Mouse (Mus musculus) heart, postnatal 0 days (tissue): ENCODE measurements around the gene Helz. TPM values are rescaled to one million over a fixed set of nuclear protein-coding genes. Genes with fewer than 3 reads are reported as not detected.
A peak's percentile ranks its signal among the peaks of the same experiment; 100 is the strongest.

Source experiments
- ATAC-seq: fragments of 200-750 bp; cut with Nextera tagmentation; 2 replicates; pipeline ENCODE4 v1.8.0; 2017; ENCODE audit warnings: low read depth, moderate number of reproducible peaks, moderate library complexity; ENCODE audit not compliant: insufficient read depth
- DNase-seq: peaks from one replicate; pipeline ENCODE4 v3.0.0-alpha.2; 2016; ENCODE audit warnings: low spot score
- H3K27ac ChIP-seq: fragments of 300-500 bp; sonication (generic); 2 replicates; pipeline ENCODE4 v1.5.1; 2014; ENCODE audit warnings: low read depth, mild to moderate bottlenecking
- H3K27me3 ChIP-seq: fragments of 300-500 bp; sonication (generic); 2 replicates; pipeline ENCODE4 v1.6.1; 2014; ENCODE audit warnings: low read length, mixed read lengths; ENCODE audit not compliant: control insufficient read depth, insufficient read depth
- H3K36me3 ChIP-seq: fragments of 300-500 bp; sonication (generic); replicated peaks from 2 replicates; pipeline ENCODE4 v1.6.1; 2014; ENCODE audit warnings: low read length, mixed read lengths; ENCODE audit not compliant: control insufficient read depth, insufficient read depth
- H3K4me1 ChIP-seq: fragments of 300-500 bp; sonication (generic); 2 replicates; pipeline ENCODE4 v1.6.1; 2014; ENCODE audit warnings: antibody characterized with exemption; ENCODE audit not compliant: control insufficient read depth, insufficient read depth
- H3K4me2 ChIP-seq: fragments of 300-500 bp; sonication (generic); 2 replicates; pipeline ENCODE4 v1.6.1; 2014; ENCODE audit warnings: low read depth, mild to moderate bottlenecking, low read length, moderate library complexity
- H3K4me3 ChIP-seq: fragments of 300-500 bp; sonication (generic); 2 replicates; pipeline ENCODE4 v1.5.1; 2014; ENCODE audit warnings: low read depth, low read length
- H3K9ac ChIP-seq: fragments of 300-500 bp; sonication (generic); replicated peaks from 2 replicates; pipeline ENCODE4 v1.6.1; 2014; ENCODE audit warnings: low read depth, low read length, mixed read lengths
- H3K9me3 ChIP-seq: fragments of 300-500 bp; sonication (generic); replicated peaks from 2 replicates; pipeline ENCODE4 v1.6.1; 2016; ENCODE audit warnings: low read length; ENCODE audit not compliant: control insufficient read depth
- CTCF ChIP-seq: IDR thresholded peaks from 2 replicates; pipeline ENCODE4 v1.5.1; 2016; ENCODE audit warnings: antibody characterized with exemption, control low read depth, low read depth
- EP300 ChIP-seq: IDR thresholded peaks from 2 replicates; pipeline ENCODE4 v1.6.1; 2016; ENCODE audit warnings: antibody characterized with exemption, low read depth
- WGBS: fragments of 180-500 bp; shearing (Covaris S2); extraction: QIAGEN DNeasy Blood & Tissue Kit; methylation state at CpG from one replicate; pipeline ENCODE4 v1.1.7; 2014; 5-methylcytosine and 5-hydroxymethylcytosine counted together
- microRNA-seq: library from miRNA; unstranded; fragments of <30 nt; microRNA quantifications from one replicate; pipeline ENCODE4, GENCODE M21; 2016
- polyA plus RNA-seq: library from polyadenylated mRNA; unstranded; fragments of >200 nt; fragmentation: Nextera tagmentation; extraction: Ambion mirVana; gene quantifications from 2 replicates; pipeline ENCODE4 v1.2.1, GENCODE M21; 2015
- total RNA-seq: library from RNA; depleted of rRNA; stranded (reverse); fragments of >200 nt; gene quantifications from 2 replicates; pipeline ENCODE4 v1.2.3, GENCODE M21; 2014; ENCODE audit warnings: low replicate concordance; rRNA removed

The Helz gene
- total and polyA plus RNA-seq, 2 experiments from 2014 or later = 7.3 to 10.8 TPM

- Histone ChIP-seq H3K27me3 (no peaks in the 10 kb centered on the region), H3K27ac (no peak overlapping the region), H3K9ac (no peak overlapping the region), H3K4me3 (no peak overlapping the region), H3K4me2 (no peak overlapping the region), H3K9me3 (no peaks in the 10 kb centered on the region), H3K4me1 (0 out of 2 replicates have a peak, but pooled peaks cover 4% of the 10 kb centered on the region), H3K36me3 (no peaks in the 10 kb centered on the region)
- no peak for TF ChIP-seq CTCF
- TF ChIP-seq EP300 = no peak
- no peak for DNase-seq
- WGBS = 56% methylated on average over 5 of the region's 5 CpGs
- ATAC-seq = peak; percentile 51
Measured at GRCm38 (mm10) chr11:107731498-107731897, 183.8 kb downstream of the Helz start.

GRCm38 (mm10) chr11:107734133-107734532, 186.4 kb downstream of the Helz start:
- Histone ChIP-seq H3K27ac (no peak overlapping the region), H3K4me2 (no peak overlapping the region), H3K9ac (no peak overlapping the region), H3K36me3 (no peaks in the 10 kb centered on the region), H3K4me1 (0 out of 2 replicates have a peak, but pooled peaks cover 4% of the 10 kb centered on the region), H3K4me3 (no peak overlapping the region), H3K27me3 (no peaks in the 10 kb centered on the region), H3K9me3 (no peaks in the 10 kb centered on the region)
- ATAC-seq = no peak
- 60% methylated on average over 7 of the region's 7 CpGs for WGBS
- no peak for DNase-seq
- TF ChIP-seq CTCF (peak; percentile 39), EP300 (peak; percentile 49; the same call in 1 of the 2 replicates)

GRCm38 (mm10) chr11:107737886-107738285, 190.2 kb downstream of the Helz start:
- TF ChIP-seq CTCF (no peak), EP300 (no peak)
- Histone ChIP-seq H3K27ac (no peak overlapping the region), H3K9ac (no peak overlapping the region), H3K4me3 (no peak overlapping the region), H3K36me3 (no peaks in the 10 kb centered on the region), H3K4me2 (no peak overlapping the region), H3K27me3 (no peaks in the 10 kb centered on the region), H3K4me1 (no peaks in the 10 kb centered on the region), H3K9me3 (no peaks in the 10 kb centered on the region)
- 69% methylated on average over 6 of the region's 6 CpGs for WGBS
- DNase-seq = no peak
- ATAC-seq = no peak

GRCm38 (mm10) chr11:107738418-107739099, 190.8 kb downstream of the Helz start:
- H3K36me3 ChIP-seq = no peaks in the 10 kb centered on the region
- H3K9me3 ChIP-seq = no peaks in the 10 kb centered on the region
- H3K4me3 ChIP-seq = no peak overlapping the region
- no peaks in the 10 kb centered on the region for H3K27me3 ChIP-seq
- no peak overlapping the region for H3K4me2 ChIP-seq
- 72% methylated on average over 20 of the region's 20 CpGs for WGBS
- H3K4me1 ChIP-seq = no peaks in the 10 kb centered on the region
- no peak overlapping the region for H3K9ac ChIP-seq
- ATAC-seq = no peak
- TF ChIP-seq CTCF = no peak
- no peak for TF ChIP-seq EP300
- H3K27ac ChIP-seq = no peak overlapping the region
- no peak for DNase-seq

- Histone ChIP-seq H3K4me1 (no peaks in the 10 kb centered on the region), H3K9ac (no peak overlapping the region), H3K4me3 (no peak overlapping the region), H3K27ac (no peak overlapping the region), H3K27me3 (no peaks in the 10 kb centered on the region), H3K36me3 (no peaks in the 10 kb centered on the region), H3K4me2 (no peak overlapping the region), H3K9me3 (no peaks in the 10 kb centered on the region)
- ATAC-seq (no peak; the same call in 1 of the 2 replicates), DNase-seq (no peak)
- WGBS = 59% methylated on average over 3 of the region's 3 CpGs
- no peak for TF ChIP-seq EP300
- no peak for TF ChIP-seq CTCF
Measured at GRCm38 (mm10) chr11:107743100-107743499, 195.4 kb downstream of the Helz start.

Small RNA genes lying within 50 kb of the gene (microRNA-seq; reads per million reads assigned to microRNA genes)
- gene Mir6932 = 0.71 reads per million

Other genes starting within 250 kb of the Helz start
- gene Pitpnc1, start 77.2 kb upstream of the Helz start, total RNA-seq = 27.9 and 28.7 TPM in 2 replicates
- gene Pitpnc1, start 77.2 kb upstream of the Helz start, polyA plus RNA-seq = 29.2 and 31.6 TPM in 2 replicates
- 26.7 and 45.6 TPM in 2 replicates for gene Psmd12, start 68.4 kb upstream of the Helz start, total RNA-seq
- gene Psmd12, start 68.4 kb upstream of the Helz start, polyA plus RNA-seq = 153 and 158 TPM in 2 replicates
- 1.4 TPM in 1 of 2 replicates, not detected in the other for gene Cacng1, start 168.6 kb downstream of the Helz start, total RNA-seq
- gene Cacng1, start 168.6 kb downstream of the Helz start, polyA plus RNA-seq = 0.10 TPM in 1 of 2 replicates, not detected in the other
- gene Cacng4, start 246.6 kb downstream of the Helz start, total RNA-seq = 0.12 TPM in 1 of 2 replicates, not detected in the other
- 0.04 and 0.08 TPM in 2 replicates for gene Cacng4, start 246.6 kb downstream of the Helz start, polyA plus RNA-seq